Mouse (Mus musculus): ENCODE data around the gene Crabp2.
A peak's percentile ranks its signal among the peaks of the same experiment; 100 is the strongest.

Crabp2 gene

GRCm38 (mm10) chr3:87984094-87984493, 35.6 kb downstream of the Crabp2 start:
- DNase-seq (ENCODE audit: low read depth, low spot score): no peak

- DNase-seq (ENCODE audit: low read depth, low spot score): no peak
Measured at GRCm38 (mm10) chr3:87985505-87986320, 37.2 kb downstream of the Crabp2 start.

GRCm38 (mm10) chr3:87986868-87987267, 38.4 kb downstream of the Crabp2 start:
- peak; percentile 99 for DNase-seq (ENCODE audit: low read depth, low spot score)

- peak; percentile 88 for DNase-seq (ENCODE audit: low read depth, low spot score)
Measured at GRCm38 (mm10) chr3:87987633-87988032, 39.2 kb downstream of the Crabp2 start.

GRCm38 (mm10) chr3:87988068-87988467, 39.6 kb downstream of the Crabp2 start:
- DNase-seq (ENCODE audit: low read depth, low spot score): no peak

GRCm38 (mm10) chr3:87989935-87990334, 41.5 kb downstream of the Crabp2 start:
- no peak for DNase-seq (ENCODE audit: low read depth, low spot score)

- DNase-seq (ENCODE audit: low read depth, low spot score): peak; percentile 84
Measured at GRCm38 (mm10) chr3:87993436-87993835, 45.0 kb downstream of the Crabp2 start.

- no peak for DNase-seq (ENCODE audit: low read depth, low spot score)
Measured at GRCm38 (mm10) chr3:87995331-87995730, 46.9 kb downstream of the Crabp2 start.

- no peak for DNase-seq (ENCODE audit: low read depth, low spot score)
Measured at GRCm38 (mm10) chr3:87996401-87996800, 47.9 kb downstream of the Crabp2 start.

- DNase-seq (ENCODE audit: low read depth, low spot score): no peak
Measured at GRCm38 (mm10) chr3:87996971-87997614, 48.6 kb downstream of the Crabp2 start.

- DNase-seq (ENCODE audit: low read depth, low spot score): no peak
Measured at GRCm38 (mm10) chr3:87998747-87999146, 50.3 kb downstream of the Crabp2 start.

- DNase-seq (ENCODE audit: low read depth, low spot score): no peak
Measured at GRCm38 (mm10) chr3:87999243-87999895, 50.9 kb downstream of the Crabp2 start.

- DNase-seq (ENCODE audit: low read depth, low spot score): no peak
Measured at GRCm38 (mm10) chr3:88000181-88000580, 51.7 kb downstream of the Crabp2 start, which contains the start of gene Bcan. Gene Bcan (minus strand): TSS chr3:88000230.

GRCm38 (mm10) chr3:88000816-88001595, 52.5 kb downstream of the Crabp2 start:
- no peak for DNase-seq (ENCODE audit: low read depth, low spot score)

- DNase-seq (ENCODE audit: low read depth, low spot score): no peak
Measured at GRCm38 (mm10) chr3:88002291-88002976, 54.0 kb downstream of the Crabp2 start.

Data from mesoderm, embryonic 11.5 days (tissue).